Mouse (Mus musculus): Measurements from ENCODE around the gene Acsl4.
A peak's percentile ranks its signal among the peaks of the same experiment; 100 is the strongest.

Acsl4 gene

GRCm38 (mm10) chrX:142390247-142390908, at the start of gene Acsl4:
TSS of gene Acsl4 (minus strand) at chrX:142390535.
- peak; percentile 86 to 92 for DNase-seq

GRCm38 (mm10) chrX:142437971-142438504, 47.7 kb upstream of the Acsl4 start:
- DNase-seq: no peak

- no peak for DNase-seq
These were observed 42.5 kb upstream of the Acsl4 start for GRCm38 (mm10) chrX:142432846-142433245.

- DNase-seq: no peak
These were observed 36.8 kb upstream of the Acsl4 start for GRCm38 (mm10) chrX:142427111-142427510.

- no peak for DNase-seq
These were observed 36.3 kb upstream of the Acsl4 start for GRCm38 (mm10) chrX:142426628-142427027.

GRCm38 (mm10) chrX:142413884-142414283, 23.5 kb upstream of the Acsl4 start:
- no peak for DNase-seq

GRCm38 (mm10) chrX:142410060-142410459, 19.7 kb upstream of the Acsl4 start:
- DNase-seq: no peak

- DNase-seq: no peak
These were observed 19.0 kb upstream of the Acsl4 start for GRCm38 (mm10) chrX:142409338-142409737.

GRCm38 (mm10) chrX:142403114-142403513, 12.8 kb upstream of the Acsl4 start:
- no peak for DNase-seq

GRCm38 (mm10) chrX:142398621-142399020, 8.3 kb upstream of the Acsl4 start:
- DNase-seq: no peak

GRCm38 (mm10) chrX:142390909-142391265, 552 bp upstream of the Acsl4 start:
- DNase-seq: no peak

GRCm38 (mm10) chrX:142389581-142390159, 665 bp downstream of the Acsl4 start:
- peak; percentile 28 to 40 for DNase-seq

GRCm38 (mm10) chrX:142388141-142388540, 2.2 kb downstream of the Acsl4 start:
- DNase-seq: no peak

GRCm38 (mm10) chrX:142387634-142388033, 2.7 kb downstream of the Acsl4 start:
- DNase-seq: no peak

GRCm38 (mm10) chrX:142384918-142385317, 5.4 kb downstream of the Acsl4 start:
- DNase-seq: no peak

- DNase-seq: no peak
These were observed 10.4 kb downstream of the Acsl4 start for GRCm38 (mm10) chrX:142379894-142380293.

- DNase-seq: no peak
These were observed 12.3 kb downstream of the Acsl4 start for GRCm38 (mm10) chrX:142378048-142378447.

- no peak for DNase-seq
These were observed 13.0 kb downstream of the Acsl4 start for GRCm38 (mm10) chrX:142377358-142377757.

GRCm38 (mm10) chrX:142376747-142377146, 13.6 kb downstream of the Acsl4 start:
- no peak for DNase-seq

- no peak for DNase-seq
These were observed 14.8 kb downstream of the Acsl4 start for GRCm38 (mm10) chrX:142375519-142375918.

GRCm38 (mm10) chrX:142372393-142372792, 17.9 kb downstream of the Acsl4 start:
- DNase-seq: peak; percentile 32 to 65

GRCm38 (mm10) chrX:142369935-142370334, 20.4 kb downstream of the Acsl4 start:
- DNase-seq: no peak

- DNase-seq: no peak
These were observed 26.5 kb downstream of the Acsl4 start for GRCm38 (mm10) chrX:142363882-142364281.

- no peak for DNase-seq
These were observed 31.3 kb downstream of the Acsl4 start for GRCm38 (mm10) chrX:142359031-142359430.

- DNase-seq: no peak
These were observed 31.9 kb downstream of the Acsl4 start for GRCm38 (mm10) chrX:142358427-142358826.
